Mouse (Mus musculus): ENCODE measurements around the gene Hist1h1t. TPM values are rescaled to one million over a fixed set of nuclear protein-coding genes. Genes with fewer than 3 reads are reported as not detected.
A peak's percentile ranks its signal among the peaks of the same experiment; 100 is the strongest.
"Not testable (repeated sequence)": the region's sequence is repeated elsewhere in the genome, so short reads cannot be mapped to it uniquely, and the experiment has no call there.

The Hist1h1t gene
- polyA plus RNA-seq, 1 experiment from 2014 or later, result not detected

DNA sequence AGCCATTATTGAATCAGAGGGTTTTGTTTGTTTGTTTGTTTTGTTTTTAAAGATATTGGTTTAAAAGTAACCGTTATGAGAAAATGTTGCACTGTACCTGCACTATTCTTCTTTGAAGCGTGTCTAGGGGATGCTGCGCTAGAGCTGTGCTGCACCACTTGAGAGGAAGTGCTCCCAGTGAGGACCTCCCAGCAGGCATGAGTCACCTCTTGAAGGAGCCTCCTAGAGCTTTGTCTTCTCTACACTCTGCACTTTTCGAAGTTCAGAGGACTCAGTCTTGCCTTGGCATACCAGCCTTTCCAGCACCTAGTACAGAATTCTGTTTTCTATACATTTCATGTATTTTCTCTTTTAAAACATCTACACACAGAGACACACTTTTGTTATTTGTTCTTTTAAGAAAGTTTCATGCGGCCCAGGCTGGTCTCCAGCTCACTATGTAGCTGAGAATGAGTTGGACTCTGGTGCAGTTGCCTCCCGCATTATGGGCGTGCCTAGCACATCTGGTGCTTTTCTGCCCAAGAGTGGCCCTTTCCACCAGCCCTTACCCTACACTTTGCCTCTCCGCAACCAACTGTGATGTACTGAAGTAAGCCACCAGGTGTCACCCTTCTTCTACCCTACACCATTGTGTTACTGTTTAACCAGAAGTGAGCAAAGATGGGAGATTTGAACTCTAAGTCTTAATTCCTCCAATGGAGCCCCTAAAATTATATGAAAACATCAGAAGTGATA, 5.3 kb downstream of the Hist1h1t start:
- H3K27ac ChIP-seq, result peak overlapping the region; percentile 50; the same call in 1 of the 2 replicates
- 38% methylated on average over 8 of the region's 8 CpGs for whole genome bisulfite sequencing
- H3K4me2 ChIP-seq, result no peak overlapping the region
- no peaks in the 10 kb centered on the region for H3K9me3 ChIP-seq
- H3K36me3 ChIP-seq, result no peaks in the 10 kb centered on the region
- H3K9ac ChIP-seq (replicated peaks), result 0 out of 2 replicates have a peak overlapping the region, but pooled peaks have one; percentile 18
- ATAC-seq (ENCODE audit: insufficient number of reproducible peaks, insufficient read depth, low FRiP score, low TSS enrichment, low read depth), result peak; percentile 77
- no peak overlapping the region for H3K4me3 ChIP-seq (replicated peaks)
- H3K27me3 ChIP-seq, result no peaks in the 10 kb centered on the region
- H3K4me1 ChIP-seq (replicated peaks), result peaks cover 13% of the 10 kb centered on the region

DNA sequence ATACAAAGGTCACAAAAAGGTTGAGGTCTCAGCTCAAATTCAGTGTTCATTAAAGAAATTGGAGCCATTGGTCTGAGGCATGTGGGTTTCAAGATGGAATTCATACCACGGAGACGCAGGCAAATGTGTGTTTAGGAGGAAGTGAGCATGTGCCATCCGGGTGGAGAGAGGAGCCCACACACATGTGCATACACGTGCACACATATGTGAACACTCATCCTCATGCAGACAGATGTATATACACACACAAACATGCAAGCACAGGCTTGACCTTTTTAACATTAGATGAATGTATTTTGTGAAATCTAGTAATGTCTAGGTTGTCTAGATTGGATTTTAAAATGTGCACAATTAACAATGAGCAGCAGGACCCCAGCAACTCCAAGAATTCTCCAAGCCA, 6.6 kb downstream of the Hist1h1t start:
- 76% methylated on average over 4 of the region's 4 CpGs for WGBS
- ATAC-seq (ENCODE audit: insufficient number of reproducible peaks, insufficient read depth, low FRiP score, low TSS enrichment, low read depth), result no peak
- H3K9ac ChIP-seq (replicated peaks), result no peak overlapping the region
- H3K4me1 ChIP-seq (replicated peaks), result peaks cover 10% of the 10 kb centered on the region
- no peak overlapping the region for H3K4me3 ChIP-seq (replicated peaks)
- no peaks in the 10 kb centered on the region for H3K27me3 ChIP-seq
- H3K4me2 ChIP-seq, result no peak overlapping the region
- H3K9me3 ChIP-seq, result no peaks in the 10 kb centered on the region
- no peaks in the 10 kb centered on the region for H3K36me3 ChIP-seq
- H3K27ac ChIP-seq, result no peak overlapping the region

DNA sequence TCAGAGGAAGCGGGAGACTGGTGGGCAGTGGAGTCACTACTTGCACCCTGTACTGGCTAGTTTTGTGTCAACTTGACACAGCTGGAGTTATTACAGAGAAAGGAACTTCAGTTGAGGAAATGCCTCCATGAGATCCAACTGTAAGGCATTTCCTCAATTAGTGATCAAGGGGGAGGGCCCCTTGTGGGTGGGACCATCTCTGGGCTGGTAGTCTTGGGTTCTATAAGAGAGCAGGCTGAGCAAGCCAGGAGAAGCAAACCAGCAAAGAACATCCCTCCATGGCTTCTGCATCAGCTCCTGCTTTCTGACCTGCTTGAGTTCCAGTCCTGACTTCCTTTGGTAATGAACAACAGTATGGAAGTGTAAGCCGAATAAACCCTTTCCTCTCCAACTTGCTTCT, 7.2 kb downstream of the Hist1h1t start:
- ATAC-seq (ENCODE audit: insufficient number of reproducible peaks, insufficient read depth, low FRiP score, low TSS enrichment, low read depth); H3K4me2 ChIP-seq; H3K4me3 ChIP-seq (replicated peaks); H3K9ac ChIP-seq (replicated peaks); H3K27ac ChIP-seq; H3K36me3 ChIP-seq; H3K9me3 ChIP-seq; H3K27me3 ChIP-seq: not testable (repeated sequence)
- 86% methylated on average over 2 of the region's 2 CpGs for WGBS
- peaks cover 10% of the 10 kb centered on the region for H3K4me1 ChIP-seq (replicated peaks)

DNA sequence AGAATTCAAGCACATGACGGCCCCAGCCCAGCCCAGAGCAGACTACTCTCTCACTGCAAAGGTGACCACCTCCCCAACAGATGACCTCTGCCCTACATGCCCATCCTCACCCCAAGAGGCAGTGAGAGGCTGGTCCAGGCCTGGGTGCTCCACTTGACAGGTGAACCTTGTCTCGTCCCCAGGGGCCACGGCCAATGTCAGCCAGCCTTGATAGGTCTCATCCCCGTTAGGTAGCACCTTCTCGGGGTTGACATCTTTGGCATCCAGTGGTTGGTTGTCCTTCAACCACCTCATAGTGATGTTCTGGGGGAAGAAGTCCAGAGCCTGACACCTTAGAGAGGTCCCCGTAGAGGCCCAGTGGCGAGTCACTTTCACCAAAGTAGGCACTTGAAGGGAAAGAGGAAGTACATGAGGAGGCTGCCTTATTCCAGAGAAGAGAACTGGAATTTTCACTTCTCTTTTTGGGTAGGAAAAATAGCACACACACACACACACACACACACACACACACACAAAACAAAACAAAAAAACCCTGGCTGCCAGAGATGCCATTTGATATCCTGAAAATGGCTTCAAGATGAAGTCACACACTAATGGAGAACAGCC, 10.2 kb downstream of the Hist1h1t start:
- no peak for ATAC-seq (ENCODE audit: insufficient number of reproducible peaks, insufficient read depth, low FRiP score, low TSS enrichment, low read depth)
- no peak overlapping the region for H3K27ac ChIP-seq

DNA sequence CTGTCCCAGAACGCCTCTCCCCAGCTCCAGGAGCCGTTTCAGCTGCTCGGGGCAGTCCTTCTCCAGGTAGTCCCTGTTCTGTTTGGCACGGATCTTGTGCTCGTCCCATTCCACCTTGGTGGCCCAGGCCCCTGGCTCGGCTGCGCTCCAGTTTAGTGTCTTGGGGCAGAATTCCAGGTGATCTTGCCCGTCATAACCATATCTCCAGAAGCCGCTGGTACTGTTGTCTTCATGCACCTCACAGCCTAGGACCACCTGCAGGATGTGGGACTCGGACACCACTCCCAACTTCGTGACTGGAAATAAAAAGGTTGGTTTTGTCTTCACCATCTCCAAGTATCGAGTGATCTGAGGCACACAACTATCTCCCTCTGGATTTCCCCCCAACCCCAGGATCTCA, 11.2 kb downstream of the Hist1h1t start:
- 90% methylated on average over 12 of the region's 12 CpGs for WGBS
- H3K27me3 ChIP-seq, result no peaks in the 10 kb centered on the region
- no peak overlapping the region for H3K9ac ChIP-seq (replicated peaks)
- no peaks in the 10 kb centered on the region for H3K36me3 ChIP-seq
- H3K4me1 ChIP-seq (replicated peaks), result peaks cover 27% of the 10 kb centered on the region
- no peak overlapping the region for H3K4me2 ChIP-seq
- no peak for ATAC-seq (ENCODE audit: insufficient number of reproducible peaks, insufficient read depth, low FRiP score, low TSS enrichment, low read depth)
- no peak overlapping the region for H3K27ac ChIP-seq
- H3K9me3 ChIP-seq, result no peaks in the 10 kb centered on the region
- H3K4me3 ChIP-seq (replicated peaks), result no peak overlapping the region

More for the DNA sequence above, 10.2 kb downstream of the Hist1h1t start:
- Histone ChIP-seq H3K4me2 (no peak overlapping the region), H3K4me3 (replicated peaks) (no peak overlapping the region), H3K36me3 (no peaks in the 10 kb centered on the region), H3K9ac (replicated peaks) (no peak overlapping the region), H3K9me3 (no peaks in the 10 kb centered on the region), H3K4me1 (replicated peaks) (peaks cover 28% of the 10 kb centered on the region), H3K27me3 (no peaks in the 10 kb centered on the region)
- 88% methylated on average over 7 of the region's 7 CpGs for WGBS

DNA sequence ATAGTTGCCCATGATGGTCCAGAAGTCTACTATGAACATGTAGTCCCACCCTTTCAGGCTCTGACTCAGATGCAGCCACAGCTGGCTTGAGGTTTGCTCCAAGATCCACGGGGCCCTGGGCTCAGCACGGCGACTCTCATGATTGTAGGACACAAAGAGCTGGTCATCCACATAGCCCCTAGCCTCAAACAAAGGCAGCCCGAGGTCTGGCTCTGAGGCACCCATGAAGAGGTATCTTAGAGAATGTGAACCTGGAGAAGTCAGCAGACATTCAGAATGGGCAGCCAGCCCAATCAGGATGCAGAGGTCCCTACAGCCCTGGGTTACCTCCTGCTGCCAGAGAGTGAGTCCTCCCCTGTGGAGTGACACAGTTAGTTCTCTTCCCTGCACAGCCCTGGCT, 12.4 kb downstream of the Hist1h1t start:
- Histone ChIP-seq H3K27ac (peak overlapping the region; percentile 17; the same call in 1 of the 2 replicates), H3K9me3 (no peaks in the 10 kb centered on the region), H3K4me3 (replicated peaks) (no peak overlapping the region), H3K4me1 (replicated peaks) (peaks cover 27% of the 10 kb centered on the region), H3K27me3 (no peaks in the 10 kb centered on the region), H3K9ac (replicated peaks) (no peak overlapping the region), H3K4me2 (no peak overlapping the region), H3K36me3 (no peaks in the 10 kb centered on the region)
- 90% methylated on average over 4 of the region's 4 CpGs for WGBS
- no peak for ATAC-seq (ENCODE audit: insufficient number of reproducible peaks, insufficient read depth, low FRiP score, low TSS enrichment, low read depth)

DNA sequence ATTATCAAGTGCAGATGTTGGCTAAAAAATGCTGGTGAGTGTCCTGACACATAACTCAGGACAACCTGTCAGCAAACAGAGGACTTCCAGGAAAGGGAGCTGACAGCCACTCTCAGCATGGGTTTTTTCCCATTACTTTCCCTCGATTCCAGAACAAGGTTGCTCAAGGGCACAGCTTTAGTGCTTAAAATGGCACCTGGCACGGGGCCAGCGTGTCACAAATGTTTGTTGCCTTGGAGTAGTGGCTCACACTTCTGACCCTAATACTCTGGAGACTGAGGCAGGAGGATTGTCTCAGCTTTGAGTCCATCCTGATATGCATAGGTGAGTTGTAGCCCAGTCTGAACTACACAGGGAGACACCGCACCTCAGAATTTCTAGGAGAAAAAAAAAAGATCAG, 13.0 kb downstream of the Hist1h1t start:
- no peaks in the 10 kb centered on the region for H3K36me3 ChIP-seq
- H3K4me3 ChIP-seq (replicated peaks), result no peak overlapping the region
- no peaks in the 10 kb centered on the region for H3K9me3 ChIP-seq
- no peaks in the 10 kb centered on the region for H3K27me3 ChIP-seq
- WGBS, result 55% methylated on average over 4 of the region's 4 CpGs
- no peak overlapping the region for H3K9ac ChIP-seq (replicated peaks)
- H3K4me1 ChIP-seq (replicated peaks), result peaks cover 27% of the 10 kb centered on the region
- peak overlapping the region; percentile 7; the same call in 1 of the 2 replicates for H3K27ac ChIP-seq
- no peak overlapping the region for H3K4me2 ChIP-seq
- ATAC-seq (ENCODE audit: insufficient number of reproducible peaks, insufficient read depth, low FRiP score, low TSS enrichment, low read depth), result no peak

DNA sequence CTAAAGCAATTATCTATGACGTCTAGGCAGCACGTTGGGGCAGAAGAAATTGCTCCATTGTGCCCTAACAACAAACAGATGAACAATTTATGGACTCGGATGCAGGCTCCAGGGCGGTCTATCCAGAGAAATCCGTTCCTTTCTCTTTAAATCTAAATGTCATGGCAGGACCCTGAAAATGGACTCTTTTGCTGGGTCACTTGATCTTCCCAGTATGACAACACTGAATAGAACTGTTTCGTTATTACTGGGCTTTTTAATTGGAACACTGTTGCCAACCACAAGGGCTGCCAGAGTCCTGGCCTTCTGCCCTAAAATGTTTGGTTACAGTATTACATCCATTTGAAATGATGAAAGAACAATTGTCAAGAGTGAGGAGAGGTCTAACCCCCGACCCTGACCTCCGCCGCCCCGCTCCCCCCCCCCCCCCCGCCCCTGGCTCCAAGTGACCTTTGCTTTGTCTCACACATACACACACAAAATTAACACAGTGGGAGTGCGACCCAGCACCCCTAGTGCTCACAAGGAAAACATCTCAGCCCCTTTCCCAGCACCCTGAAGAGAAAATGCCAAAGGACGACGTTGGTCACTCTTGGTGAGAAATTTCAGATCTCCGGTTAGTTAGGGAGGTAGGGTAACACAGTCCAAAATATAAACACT, 14.2 kb downstream of the Hist1h1t start:
- Histone ChIP-seq H3K27ac (peak overlapping the region; percentile 67), H3K27me3 (no peaks in the 10 kb centered on the region), H3K9me3 (no peaks in the 10 kb centered on the region), H3K4me3 (replicated peaks) (peak overlapping the region; percentile 37), H3K9ac (replicated peaks) (peak overlapping the region; percentile 55; the same call in 1 of the 2 replicates), H3K4me2 (peak overlapping the region; percentile 62), H3K36me3 (no peaks in the 10 kb centered on the region), H3K4me1 (replicated peaks) (peaks cover 27% of the 10 kb centered on the region)
- 17% methylated on average over 11 of the region's 15 CpGs for WGBS
- no peak for ATAC-seq (ENCODE audit: insufficient number of reproducible peaks, insufficient read depth, low FRiP score, low TSS enrichment, low read depth)

DNA sequence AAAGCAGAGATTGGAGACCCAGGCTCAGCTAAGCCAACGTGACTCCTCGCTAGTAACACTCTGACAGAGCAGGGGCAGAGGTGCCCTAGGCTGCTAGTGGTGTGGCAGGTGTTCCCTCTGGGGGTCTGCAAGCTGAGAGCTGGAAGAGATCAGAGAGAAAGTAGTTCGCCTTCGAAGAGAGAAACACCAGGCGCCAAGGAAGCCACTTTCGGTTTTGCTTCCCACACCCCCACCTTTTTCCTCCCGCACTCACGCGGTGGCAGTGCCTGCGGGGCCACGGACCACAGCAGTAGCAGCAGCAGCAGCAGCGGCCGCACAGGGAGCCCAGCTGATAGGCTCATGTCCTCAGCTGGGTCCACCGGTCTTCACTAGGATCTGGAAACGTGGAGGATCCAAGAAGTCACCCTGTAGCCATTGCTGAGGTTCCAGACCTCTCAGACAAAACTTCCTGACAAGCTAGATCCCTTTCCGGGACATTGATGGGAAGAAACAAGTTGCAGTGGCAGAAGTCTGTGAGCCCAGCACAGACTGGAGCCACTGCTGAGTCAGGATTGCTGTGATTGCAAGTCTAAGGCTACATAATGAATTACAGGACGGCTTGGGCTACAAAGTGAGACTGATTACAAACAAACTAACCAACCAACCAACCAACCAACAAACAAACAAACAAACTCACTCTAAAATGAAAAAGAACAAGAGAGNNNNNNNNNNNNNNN, 14.9 kb downstream of the Hist1h1t start, which contains the start of gene Hfe:
Gene Hfe (minus strand): TSS at position 481 of the 716 bp plus-strand sequence.
- peak within 1 kb of the TSS; percentile 37 for H3K4me3 ChIP-seq (replicated peaks)
- H3K36me3 ChIP-seq, result no peaks in the 10 kb centered on the region
- no peaks in the 10 kb centered on the region for H3K9me3 ChIP-seq
- no peaks in the 10 kb centered on the region for H3K27me3 ChIP-seq
- peak within 1 kb of the TSS; percentile 67 for H3K27ac ChIP-seq
- no peak for ATAC-seq (ENCODE audit: insufficient number of reproducible peaks, insufficient read depth, low FRiP score, low TSS enrichment, low read depth)
- WGBS, result under 1% methylated on average over 17 of the region's 17 CpGs
- peak within 1 kb of the TSS; percentile 55 for H3K9ac ChIP-seq (replicated peaks)
- peaks cover 27% of the 10 kb centered on the region for H3K4me1 ChIP-seq (replicated peaks)
- peak within 1 kb of the TSS; percentile 62 for H3K4me2 ChIP-seq

DNA sequence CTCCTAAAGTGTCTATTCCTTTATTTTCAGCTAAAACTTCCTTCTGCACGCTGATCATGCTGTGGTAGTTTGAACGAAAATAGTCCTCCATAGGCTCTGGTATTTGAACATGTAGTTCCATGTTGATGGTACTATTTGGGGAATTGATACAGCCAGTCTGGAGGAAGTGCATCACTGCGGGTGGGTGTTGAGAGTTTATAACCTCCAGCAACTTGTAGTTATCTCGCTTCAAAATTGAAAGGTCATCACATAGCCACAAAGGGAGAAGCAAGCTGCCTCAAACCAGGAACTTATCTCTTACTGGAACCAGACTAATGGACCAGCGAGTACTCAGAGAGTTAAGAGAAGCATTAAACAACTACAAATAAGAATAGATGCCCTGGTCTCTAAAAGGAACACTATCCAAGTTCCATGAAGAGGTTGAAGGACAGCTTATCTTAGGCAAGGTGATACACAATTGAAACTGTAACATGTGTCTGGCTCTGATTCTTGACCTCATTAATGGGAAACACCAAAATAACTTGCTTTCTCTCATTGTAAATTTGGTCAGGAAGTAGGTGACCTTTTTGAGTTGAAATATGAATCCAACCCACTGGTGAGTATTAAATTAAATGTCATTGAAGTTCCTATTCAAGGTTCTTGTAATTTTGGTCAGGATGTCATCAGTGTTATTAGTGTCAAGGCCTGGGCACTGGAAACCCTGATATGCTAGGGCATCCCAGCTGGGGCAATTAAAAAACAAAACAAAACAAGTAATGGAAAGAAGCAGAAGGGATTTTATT, 20.8 kb downstream of the Hist1h1t start:
- Histone ChIP-seq H3K4me2 (no peak overlapping the region), H3K27ac (no peak overlapping the region), H3K9me3 (no peaks in the 10 kb centered on the region), H3K27me3 (no peaks in the 10 kb centered on the region), H3K4me1 (replicated peaks) (0 out of 2 replicates have a peak, but pooled peaks cover 4% of the 10 kb centered on the region), H3K36me3 (no peaks in the 10 kb centered on the region), H3K9ac (replicated peaks) (no peak overlapping the region), H3K4me3 (replicated peaks) (no peak overlapping the region)
- no peak for ATAC-seq (ENCODE audit: insufficient number of reproducible peaks, insufficient read depth, low FRiP score, low TSS enrichment, low read depth)
- 90% methylated on average over 5 of the region's 5 CpGs for WGBS

All from limb, embryonic 12.5 days (tissue).